Mouse (Mus musculus): Measurements from ENCODE around the gene Stx11. TPM values are rescaled to one million over a fixed set of nuclear protein-coding genes. Genes with fewer than 3 reads are reported as not detected.

Stx11 gene
- polyA plus RNA-seq, 2 experiments, result 2.1 to 4.4 TPM

DNA sequence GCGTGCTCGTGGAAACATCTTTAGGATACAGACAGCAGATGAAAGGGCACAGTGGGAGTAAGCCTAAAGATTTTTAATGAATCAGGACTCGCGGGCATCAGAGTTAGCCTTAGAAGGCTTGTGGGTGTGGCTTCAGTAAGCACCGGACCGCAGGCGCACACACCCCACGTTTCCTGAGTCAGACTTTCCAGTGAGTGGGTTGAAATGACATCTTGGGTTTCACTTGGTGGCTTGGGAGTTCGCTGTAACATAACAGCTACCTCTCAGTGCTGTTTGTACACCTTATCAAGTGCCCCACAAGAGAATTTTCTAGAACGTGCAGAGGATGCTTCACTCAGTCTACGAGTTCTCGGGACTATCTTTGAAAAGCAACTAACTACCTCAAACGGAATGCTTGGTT lies 75.7 kb downstream of the Stx11 start:
- no peak overlapping the region for H3K9ac ChIP-seq (ENCODE audit: low read depth, low read length, severe bottlenecking)
- WGBS, result 67% methylated on average over 13 of the region's 13 CpGs
- no peak overlapping the region for H3K4me3 ChIP-seq (replicated peaks; ENCODE audit: low read length)
- no peaks in the 10 kb centered on the region for H3K36me3 ChIP-seq (ENCODE audit: control insufficient read depth, insufficient read depth, low read length)
- TF ChIP-seq POLR2A (IDR thresholded peaks at IDR 0.05; ENCODE audit: borderline replicate concordance, extremely low read depth, insufficient read depth, insufficient read length), result no peak
- H3K27ac ChIP-seq (replicated peaks; ENCODE audit: low read depth, low read length), result 0 out of 2 replicates have a peak overlapping the region, but pooled peaks have one; percentile 3
- no peaks in the 10 kb centered on the region for H3K27me3 ChIP-seq (ENCODE audit: control insufficient read depth, insufficient read depth, low read length)
- ATAC-seq (ENCODE audit: low FRiP score, low read depth), result no peak
- H3K4me2 ChIP-seq (replicated peaks; ENCODE audit: low read depth, low read length, severe bottlenecking), result no peak overlapping the region
- H3K4me1 ChIP-seq (ENCODE audit: control insufficient read depth, insufficient read depth, low read length), result peaks cover 3% of the 10 kb centered on the region; the same call in 1 of the 2 replicates
- DNase-seq (ENCODE audit: low spot score), result peak; percentile 17
- H3K9me3 ChIP-seq (ENCODE audit: control insufficient read depth, low read length), result no peaks in the 10 kb centered on the region

Other genes starting within 250 kb of the Stx11 start
- 34.1 and 36.9 TPM in 2 replicates for gene Utrn, start 94.9 kb downstream of the Stx11 start, polyA plus RNA-seq (2012; rRNA removed)
- gene Utrn, start 94.9 kb downstream of the Stx11 start, polyA plus RNA-seq (2014; fragmentation: Nextera tagmentation; extraction: Ambion mirVana), result 76.0 and 82.2 TPM in 2 replicates
- gene Sf3b5, start 41.0 kb upstream of the Stx11 start, polyA plus RNA-seq (2012; rRNA removed), result 50.0 and 73.4 TPM in 2 replicates
- 41.6 and 45.6 TPM in 2 replicates for gene Sf3b5, start 41.0 kb upstream of the Stx11 start, polyA plus RNA-seq (2014; fragmentation: Nextera tagmentation; extraction: Ambion mirVana)
- gene Plagl1, start 96.2 kb upstream of the Stx11 start, polyA plus RNA-seq (2012; rRNA removed), result 841 and 1,093 TPM in 2 replicates
- gene Plagl1, start 96.2 kb upstream of the Stx11 start, polyA plus RNA-seq (2014; fragmentation: Nextera tagmentation; extraction: Ambion mirVana), result 298 and 354 TPM in 2 replicates
- 0.14 TPM in 1 of 2 replicates, not detected in the other for gene Zc2hc1b, start 213.7 kb upstream of the Stx11 start, polyA plus RNA-seq (2012; rRNA removed)
- not detected in 2 replicates for gene Zc2hc1b, start 213.7 kb upstream of the Stx11 start, polyA plus RNA-seq (2014; fragmentation: Nextera tagmentation; extraction: Ambion mirVana)
- 50.7 and 66.4 TPM in 2 replicates for gene Ltv1, start 228.9 kb upstream of the Stx11 start, polyA plus RNA-seq (2012; rRNA removed)
- gene Ltv1, start 228.9 kb upstream of the Stx11 start, polyA plus RNA-seq (2014; fragmentation: Nextera tagmentation; extraction: Ambion mirVana), result 69.0 and 72.8 TPM in 2 replicates